Mouse (Mus musculus) midbrain, embryonic 12.5 days (tissue): Measurements from ENCODE around the gene Trh. TPM values are rescaled to one million over a fixed set of nuclear protein-coding genes. Genes with fewer than 3 reads are reported as not detected.

Experiments used
- ATAC-seq: fragments of 200-750 bp; cut with Nextera tagmentation; 2 replicates; pipeline ENCODE4 v1.8.0; 2017; ENCODE audit warnings: low read depth, moderate TSS enrichment, moderate library complexity; ENCODE audit not compliant: low FRiP score
- H3K27ac ChIP-seq: fragments of 300-500 bp; sonication (generic); replicated peaks from 2 replicates; pipeline ENCODE4 v1.5.1; 2016; ENCODE audit warnings: mild to moderate bottlenecking
- H3K27me3 ChIP-seq: fragments of 300-500 bp; sonication (generic); 2 replicates; pipeline ENCODE4 v1.6.1; 2016; ENCODE audit warnings: mild to moderate bottlenecking
- H3K36me3 ChIP-seq: fragments of 300-500 bp; sonication (generic); 2 replicates; pipeline ENCODE4 v1.6.1; 2016
- H3K4me1 ChIP-seq: fragments of 300-500 bp; sonication (generic); 2 replicates; pipeline ENCODE4 v1.6.1; 2016
- H3K4me2 ChIP-seq: fragments of 300-500 bp; sonication (generic); replicated peaks from 2 replicates; pipeline ENCODE4 v1.6.1; 2016; ENCODE audit warnings: mild to moderate bottlenecking, moderate library complexity
- H3K4me3 ChIP-seq: fragments of 300-500 bp; sonication (generic); 2 replicates; pipeline ENCODE4 v1.5.1; 2016; ENCODE audit warnings: mild to moderate bottlenecking
- H3K9ac ChIP-seq: fragments of 300-500 bp; sonication (generic); replicated peaks from 2 replicates; pipeline ENCODE4 v1.6.1; 2016; ENCODE audit warnings: mild to moderate bottlenecking, moderate library complexity
- H3K9me3 ChIP-seq: fragments of 300-500 bp; sonication (generic); 2 replicates; pipeline ENCODE4 v1.6.1; 2016; ENCODE audit warnings: mild to moderate bottlenecking
- WGBS: fragments of 180-500 bp; shearing (Covaris S2); methylation state at CpG from one replicate; pipeline ENCODE4 v1.1.7; 2016; 5-methylcytosine and 5-hydroxymethylcytosine counted together
- polyA plus RNA-seq: library from polyadenylated mRNA; unstranded; fragments of >200 nt; fragmentation: Nextera tagmentation; extraction: Ambion mirVana; gene quantifications from 2 replicates; pipeline ENCODE4 v1.2.1, GENCODE M21; 2016

Trh gene
- polyA plus RNA-seq, 1 experiment from 2014 or later, result 1.6 TPM

DNA sequence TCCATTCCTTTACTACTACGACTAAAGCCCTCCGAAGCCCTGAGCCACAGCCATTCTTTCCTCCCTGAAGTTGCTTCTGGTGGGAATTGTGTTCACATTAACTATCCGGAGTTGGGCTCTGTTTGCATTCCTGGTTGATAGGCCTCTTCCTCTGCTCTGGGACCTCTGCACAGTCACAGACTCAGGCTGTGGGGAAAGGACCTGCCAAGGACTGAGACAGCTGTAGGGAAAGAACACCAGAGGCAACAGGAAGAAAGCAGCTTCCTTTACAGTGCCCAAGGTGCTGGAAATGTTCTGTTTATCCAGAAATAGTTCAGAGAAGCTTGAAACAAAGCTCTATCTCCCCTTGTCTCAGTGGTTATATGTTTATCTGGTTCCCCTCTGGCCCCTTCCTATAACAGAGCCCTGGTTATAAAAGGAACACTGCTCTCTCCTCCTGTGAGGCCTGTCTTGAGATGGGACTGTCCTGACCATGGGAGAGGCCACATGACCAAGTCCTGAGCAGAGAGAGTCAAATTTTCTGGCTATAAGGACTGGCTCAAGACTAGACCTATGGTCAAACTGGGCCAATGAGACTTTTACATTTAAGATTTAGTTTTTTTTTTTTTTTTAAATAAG lies 8.9 kb upstream of the Trh start:
- no peak overlapping the region for H3K27ac ChIP-seq
- H3K4me3 ChIP-seq, result no peak overlapping the region
- no peaks in the 10 kb centered on the region for H3K4me1 ChIP-seq
- ATAC-seq, result no peak
- H3K27me3 ChIP-seq, result 0 out of 2 replicates have a peak, but pooled peaks cover 2% of the 10 kb centered on the region
- no peaks in the 10 kb centered on the region for H3K9me3 ChIP-seq
- H3K9ac ChIP-seq, result no peak overlapping the region
- 79% methylated on average over 3 of the region's 3 CpGs for WGBS
- H3K4me2 ChIP-seq, result no peak overlapping the region
- H3K36me3 ChIP-seq, result no peaks in the 10 kb centered on the region

DNA sequence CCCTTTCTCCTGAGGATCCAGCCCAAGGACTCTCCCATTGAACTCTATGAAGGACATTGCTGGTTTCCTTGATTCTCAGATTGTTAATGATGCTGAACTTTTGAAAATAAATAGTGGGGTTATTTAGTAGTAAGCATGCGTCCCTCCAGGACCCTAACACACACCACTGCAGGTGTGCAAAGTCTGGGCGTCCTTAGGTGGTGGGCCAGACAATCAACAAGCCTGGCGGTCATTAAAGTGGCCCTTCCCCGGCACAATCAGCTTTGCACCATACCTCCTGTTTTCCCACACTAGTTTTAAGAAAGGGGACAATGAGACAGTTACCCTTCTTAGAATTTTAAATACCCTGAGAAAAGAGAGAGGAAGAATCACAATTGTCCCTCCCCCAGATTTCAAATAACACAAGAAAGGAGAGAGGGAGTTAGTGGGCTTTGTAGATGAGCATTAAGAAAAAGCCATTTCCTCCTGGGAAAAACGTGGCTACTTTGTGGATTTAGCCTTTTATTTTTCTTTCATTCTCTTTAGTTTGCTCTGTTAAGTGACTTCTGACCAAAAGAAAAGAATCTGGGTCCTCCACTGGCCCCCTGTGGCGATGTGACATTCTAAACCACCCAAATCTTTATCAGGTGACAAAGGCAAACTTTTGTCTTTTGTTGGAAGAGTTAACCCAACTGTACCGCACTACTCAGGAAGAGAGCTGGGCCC lies 2.9 kb upstream of the Trh start:
- no peaks in the 10 kb centered on the region for H3K9me3 ChIP-seq
- no peak overlapping the region for H3K4me2 ChIP-seq
- ATAC-seq, result no peak
- H3K4me1 ChIP-seq, result peaks cover 19% of the 10 kb centered on the region; the same call in 1 of the 2 replicates
- peaks cover 49% of the 10 kb centered on the region for H3K27me3 ChIP-seq
- 5% methylated on average over 7 of the region's 7 CpGs for WGBS
- no peak overlapping the region for H3K9ac ChIP-seq
- no peak overlapping the region for H3K27ac ChIP-seq
- no peaks in the 10 kb centered on the region for H3K36me3 ChIP-seq
- H3K4me3 ChIP-seq, result no peak overlapping the region

DNA sequence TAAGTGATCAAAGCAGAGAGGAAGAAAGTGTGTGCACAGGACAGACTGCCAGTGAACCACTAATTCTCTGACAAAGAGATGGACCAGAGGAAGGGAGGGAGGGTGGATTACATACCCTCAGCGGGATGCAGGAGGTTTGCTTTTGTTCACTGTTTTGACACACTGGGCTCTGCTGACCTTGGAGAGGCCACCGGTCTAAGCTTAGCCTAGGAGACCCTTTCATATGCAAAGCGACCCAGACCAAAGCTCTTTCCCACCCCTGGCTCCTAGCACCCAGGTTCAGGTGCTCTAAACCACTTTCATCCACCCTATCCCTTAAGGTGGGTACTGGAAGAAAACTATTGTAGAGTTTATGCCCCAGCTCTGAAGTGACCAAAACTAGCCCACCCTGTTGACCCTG lies 1.9 kb upstream of the Trh start:
- peaks cover 19% of the 10 kb centered on the region; the same call in 1 of the 2 replicates for H3K4me1 ChIP-seq
- 5% methylated on average over 3 of the region's 3 CpGs for WGBS
- H3K27ac ChIP-seq, result no peak overlapping the region
- H3K9ac ChIP-seq, result no peak overlapping the region
- ATAC-seq, result 0 out of 2 replicates have a peak, but pooled peaks have one; percentile 19
- no peaks in the 10 kb centered on the region for H3K9me3 ChIP-seq
- H3K4me2 ChIP-seq, result no peak overlapping the region
- no peak overlapping the region for H3K4me3 ChIP-seq
- no peaks in the 10 kb centered on the region for H3K36me3 ChIP-seq
- peaks cover 51% of the 10 kb centered on the region for H3K27me3 ChIP-seq

DNA sequence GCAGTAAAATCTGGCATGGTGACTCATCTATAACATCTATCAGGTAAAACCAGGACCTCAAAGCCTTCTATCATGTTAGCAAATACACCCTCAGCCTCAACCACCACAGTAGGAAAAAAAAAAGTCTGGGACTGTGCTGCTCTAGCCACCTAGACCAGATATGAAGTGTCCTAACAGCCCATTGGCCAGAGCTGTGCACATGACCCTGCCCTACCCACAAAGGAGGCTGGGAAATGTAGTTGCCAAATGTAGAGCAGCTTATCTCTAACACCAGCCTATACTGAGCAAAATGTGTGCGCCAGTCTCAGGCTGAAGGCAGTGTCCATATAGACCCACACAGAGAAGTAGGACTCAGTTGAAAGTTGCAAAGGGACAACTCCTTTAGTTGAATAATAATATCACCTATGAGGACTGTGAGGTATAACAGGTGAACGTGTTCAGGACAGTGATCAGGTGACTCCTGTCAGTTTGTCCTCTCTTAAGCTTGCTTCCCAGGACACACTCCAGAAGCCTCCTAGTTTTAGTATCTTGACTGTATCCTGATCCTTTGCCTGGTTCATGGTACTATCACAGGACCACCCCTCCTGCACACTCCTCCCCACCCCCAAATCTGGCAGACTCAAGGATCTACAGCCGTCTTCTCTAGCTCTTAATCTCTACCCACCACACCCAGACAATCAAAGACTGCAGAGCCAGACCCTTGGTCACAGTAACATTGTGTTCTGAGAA lies 3.1 kb downstream of the Trh start:
- Histone ChIP-seq H3K27ac (no peak overlapping the region), H3K4me2 (no peak overlapping the region), H3K9me3 (no peaks in the 10 kb centered on the region), H3K36me3 (no peaks in the 10 kb centered on the region), H3K4me3 (no peak overlapping the region), H3K27me3 (peaks cover 37% of the 10 kb centered on the region), H3K9ac (no peak overlapping the region), H3K4me1 (peaks cover 11% of the 10 kb centered on the region; the same call in 1 of the 2 replicates)
- peak; percentile 88 for ATAC-seq
- WGBS, result 56% methylated on average over 3 of the region's 3 CpGs

DNA sequence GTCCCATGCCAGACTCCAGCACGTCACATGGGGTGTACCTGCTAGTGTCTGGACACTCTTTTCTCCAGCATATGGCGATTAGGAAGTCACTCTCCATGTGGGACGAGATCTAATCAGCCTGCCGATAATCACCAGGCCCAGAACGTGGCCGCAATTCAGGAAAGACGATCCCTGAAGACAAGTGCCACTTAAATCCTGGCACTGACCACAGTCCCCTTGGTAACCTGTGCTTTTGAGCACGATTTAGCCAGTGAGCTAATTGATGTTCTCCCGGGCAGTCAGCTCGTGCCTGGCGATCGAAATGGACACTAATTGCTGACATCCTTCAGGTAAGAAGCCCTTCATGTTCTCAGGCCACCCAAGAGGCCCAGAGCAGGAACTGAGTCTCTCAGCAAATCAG lies 9.4 kb downstream of the Trh start:
- no peak for ATAC-seq
- Histone ChIP-seq H3K9ac (no peak overlapping the region), H3K9me3 (no peaks in the 10 kb centered on the region), H3K27ac (no peak overlapping the region), H3K4me1 (no peaks in the 10 kb centered on the region), H3K36me3 (no peaks in the 10 kb centered on the region), H3K4me2 (no peak overlapping the region), H3K27me3 (no peaks in the 10 kb centered on the region), H3K4me3 (no peak overlapping the region)
- WGBS, result 69% methylated on average over 12 of the region's 12 CpGs

DNA sequence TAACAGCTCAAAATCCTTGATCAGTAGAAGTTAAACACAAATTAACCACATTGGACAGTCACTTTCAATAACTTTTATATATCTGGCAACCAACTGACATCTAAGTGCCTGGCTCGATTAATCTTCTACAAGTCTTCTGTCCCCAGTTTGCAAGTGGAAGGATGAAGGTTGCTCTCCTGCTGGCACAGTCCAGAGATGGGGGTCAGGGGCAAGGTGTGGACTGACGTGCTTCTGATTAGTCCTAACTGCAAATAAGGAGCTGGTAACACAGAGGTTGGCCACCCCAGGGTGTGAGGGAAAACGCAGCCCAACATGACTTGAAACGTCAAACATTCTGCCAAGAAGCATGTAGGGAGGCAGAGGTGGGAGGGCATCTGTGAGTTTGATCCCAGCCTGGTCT lies 12.7 kb downstream of the Trh start:
- Histone ChIP-seq H3K9me3 (no peaks in the 10 kb centered on the region), H3K9ac (no peak overlapping the region), H3K27me3 (no peaks in the 10 kb centered on the region), H3K27ac (no peak overlapping the region), H3K4me2 (no peak overlapping the region), H3K4me1 (no peaks in the 10 kb centered on the region), H3K36me3 (no peaks in the 10 kb centered on the region), H3K4me3 (no peak overlapping the region)
- 80% methylated on average over 4 of the region's 4 CpGs for WGBS
- ATAC-seq, result no peak

DNA sequence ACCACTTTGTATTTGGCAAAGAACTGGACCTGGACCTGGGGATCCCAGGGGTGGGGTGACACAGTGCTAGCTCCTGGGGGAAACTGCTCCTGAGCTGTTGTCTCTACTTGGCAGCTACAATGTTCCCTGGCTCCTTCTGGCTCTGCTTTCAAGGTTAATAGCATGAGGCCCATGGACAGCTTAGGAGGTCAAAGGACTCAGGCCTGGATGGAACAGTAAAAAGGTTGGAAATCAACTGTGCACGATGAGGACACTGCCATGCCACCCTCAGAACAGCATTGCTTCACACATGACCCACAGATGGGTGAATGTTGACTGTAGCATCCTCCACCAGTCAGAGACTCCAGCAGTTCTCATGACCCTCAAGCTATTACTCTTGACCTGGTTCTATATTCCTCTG lies 13.1 kb downstream of the Trh start:
- H3K9ac ChIP-seq, result no peak overlapping the region
- no peaks in the 10 kb centered on the region for H3K4me1 ChIP-seq
- ATAC-seq, result no peak
- H3K27me3 ChIP-seq, result no peaks in the 10 kb centered on the region
- H3K36me3 ChIP-seq, result no peaks in the 10 kb centered on the region
- no peak overlapping the region for H3K27ac ChIP-seq
- WGBS, result 62% methylated on average over 1 of the region's 1 CpGs
- H3K9me3 ChIP-seq, result no peaks in the 10 kb centered on the region
- no peak overlapping the region for H3K4me3 ChIP-seq
- H3K4me2 ChIP-seq, result no peak overlapping the region

DNA sequence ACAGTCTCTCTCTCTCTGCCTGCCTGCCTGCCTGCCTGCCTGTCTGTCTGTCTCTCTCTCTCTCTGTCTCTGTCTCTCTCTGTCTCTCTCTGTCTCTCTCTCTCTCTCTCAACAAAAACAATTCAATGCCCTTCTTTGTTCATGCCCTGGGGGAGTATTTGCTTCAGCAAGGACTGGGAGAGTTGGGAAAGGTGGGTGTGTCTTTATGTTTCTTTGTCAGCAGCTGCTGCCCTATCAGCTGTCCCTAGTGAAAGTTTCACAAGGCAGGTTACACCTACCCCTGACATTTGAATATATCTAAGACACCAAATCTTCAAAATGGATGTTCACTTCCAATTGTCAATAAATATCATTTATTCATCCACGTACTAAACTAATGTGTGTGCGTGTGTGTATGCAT lies 14.9 kb downstream of the Trh start:
- 86% methylated on average over 2 of the region's 2 CpGs for WGBS
- H3K9me3 ChIP-seq, result no peaks in the 10 kb centered on the region
- H3K4me3 ChIP-seq, result no peak overlapping the region
- H3K27me3 ChIP-seq, result no peaks in the 10 kb centered on the region
- H3K36me3 ChIP-seq, result no peaks in the 10 kb centered on the region
- no peak overlapping the region for H3K9ac ChIP-seq
- no peak for ATAC-seq
- H3K4me2 ChIP-seq, result no peak overlapping the region
- H3K27ac ChIP-seq, result no peak overlapping the region
- H3K4me1 ChIP-seq, result no peaks in the 10 kb centered on the region

DNA sequence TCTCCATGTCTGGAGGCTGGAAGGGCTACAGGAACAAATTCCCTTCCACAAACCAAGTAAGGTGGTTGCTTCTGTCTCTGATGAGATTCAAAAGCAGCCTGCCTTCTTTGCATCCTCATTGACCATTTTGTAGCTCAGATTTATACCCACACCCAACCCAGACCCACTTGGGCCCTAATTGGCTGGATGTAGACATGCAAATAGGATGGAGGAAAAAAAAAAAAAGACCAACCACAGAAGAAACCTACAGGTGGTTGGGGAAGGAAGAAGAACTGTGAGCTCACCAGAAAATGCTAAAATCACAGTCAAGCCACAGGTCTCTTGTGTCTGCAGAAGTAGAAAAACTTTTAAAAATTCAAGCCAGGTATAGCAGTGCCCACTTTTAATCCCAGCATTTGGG lies 15.3 kb downstream of the Trh start:
- H3K9me3 ChIP-seq, result no peaks in the 10 kb centered on the region
- no peaks in the 10 kb centered on the region for H3K36me3 ChIP-seq
- ATAC-seq, result no peak
- no peak overlapping the region for H3K4me3 ChIP-seq
- H3K27me3 ChIP-seq, result no peaks in the 10 kb centered on the region
- no peak overlapping the region for H3K4me2 ChIP-seq
- H3K9ac ChIP-seq, result no peak overlapping the region
- H3K4me1 ChIP-seq, result no peaks in the 10 kb centered on the region
- H3K27ac ChIP-seq, result no peak overlapping the region

DNA sequence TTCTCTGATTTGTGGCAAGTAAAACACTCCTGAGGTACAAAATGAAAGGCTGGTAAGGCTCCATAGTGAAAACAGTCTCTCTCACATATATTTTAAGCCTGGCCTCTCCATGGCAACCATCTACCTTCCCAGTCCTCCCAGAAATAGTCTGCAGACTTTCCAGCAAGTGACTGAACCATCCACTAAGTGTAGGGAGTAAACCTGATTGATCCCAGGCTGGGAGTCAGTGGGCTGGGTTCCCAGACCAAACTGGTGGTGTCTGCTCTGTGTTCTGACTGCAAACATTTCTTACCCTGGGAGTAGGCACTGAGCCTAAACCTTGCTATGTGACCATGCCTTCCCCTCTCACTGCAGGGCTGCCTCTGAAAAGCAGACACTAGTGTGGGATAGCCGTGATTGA lies 19.5 kb downstream of the Trh start:
- no peak overlapping the region for H3K4me3 ChIP-seq
- no peak overlapping the region for H3K27ac ChIP-seq
- H3K9ac ChIP-seq, result no peak overlapping the region
- H3K9me3 ChIP-seq, result no peaks in the 10 kb centered on the region
- 79% methylated on average over 1 of the region's 1 CpGs for WGBS
- H3K27me3 ChIP-seq, result no peaks in the 10 kb centered on the region
- H3K4me1 ChIP-seq, result no peaks in the 10 kb centered on the region
- H3K36me3 ChIP-seq, result no peaks in the 10 kb centered on the region
- no peak for ATAC-seq
- no peak overlapping the region for H3K4me2 ChIP-seq

DNA sequence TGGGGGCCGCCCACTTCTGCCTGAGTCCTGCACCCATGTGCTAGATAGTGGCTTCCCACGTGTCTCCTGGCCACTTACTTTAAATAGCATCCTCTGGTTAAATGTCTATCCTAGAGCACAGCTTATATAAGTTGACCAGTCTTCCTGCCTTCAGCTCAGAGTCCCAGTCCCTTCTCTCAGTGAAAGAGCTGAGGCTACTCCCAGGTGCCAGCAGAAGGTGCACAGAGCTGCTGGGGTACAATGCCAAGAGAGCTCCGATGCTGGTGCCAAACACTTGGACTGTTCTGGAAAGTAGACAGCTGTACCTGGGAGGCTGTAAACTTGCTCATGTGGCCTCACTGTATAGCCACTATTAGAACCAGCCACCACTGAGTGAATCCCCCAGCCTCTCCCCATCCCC lies 22.4 kb downstream of the Trh start:
- Histone ChIP-seq H3K4me1 (no peaks in the 10 kb centered on the region), H3K27me3 (no peaks in the 10 kb centered on the region), H3K36me3 (no peaks in the 10 kb centered on the region), H3K27ac (no peak overlapping the region), H3K9me3 (no peaks in the 10 kb centered on the region), H3K4me3 (no peak overlapping the region), H3K4me2 (no peak overlapping the region), H3K9ac (no peak overlapping the region)
- WGBS, result 86% methylated on average over 3 of the region's 3 CpGs
- ATAC-seq, result no peak

DNA sequence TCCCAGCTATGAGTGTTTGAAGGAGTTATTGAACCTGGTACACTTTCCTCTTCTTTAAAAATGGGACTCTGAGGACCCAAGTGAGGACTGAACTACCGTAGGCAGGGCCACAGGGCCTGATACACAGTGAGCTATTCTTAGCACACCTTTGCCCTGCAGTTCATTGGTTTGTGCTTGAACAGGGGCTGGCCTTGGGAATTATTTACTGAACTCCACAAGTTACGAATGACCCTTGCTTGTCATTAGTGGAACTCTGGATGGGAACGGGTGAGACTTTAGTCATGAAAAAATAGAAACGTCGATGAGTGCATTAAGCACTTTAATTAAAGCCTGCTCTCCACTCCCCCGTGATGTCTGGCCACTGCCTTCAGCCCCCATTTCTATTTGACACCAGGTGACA lies 22.8 kb downstream of the Trh start:
- Histone ChIP-seq H3K27ac (no peak overlapping the region), H3K4me2 (no peak overlapping the region), H3K9me3 (no peaks in the 10 kb centered on the region), H3K4me3 (no peak overlapping the region), H3K36me3 (no peaks in the 10 kb centered on the region), H3K9ac (no peak overlapping the region), H3K27me3 (no peaks in the 10 kb centered on the region), H3K4me1 (no peaks in the 10 kb centered on the region)
- ATAC-seq, result no peak
- WGBS, result 89% methylated on average over 6 of the region's 6 CpGs
